Mouse (Mus musculus) kidney, postnatal 14 days (tissue): ENCODE measurements at regions not wholly inside any gene's neighbourhood (a gene's known extent, or its start where the extent isn't known, plus 50 kb on each side); places are given as distances from the start of the nearest gene placed in this dataset.

Source experiments
- DNase-seq: peaks from one replicate; pipeline ENCODE4 v3.0.0; 2022; ENCODE audit warnings: mixed read lengths

GRCm38 (mm10) chr1:118741286-118741685, 113.5 kb downstream of the Tfcp2l1 start:
- DNase-seq: peak; percentile 30

GRCm38 (mm10) chr1:118748196-118748595, 120.5 kb downstream of the Tfcp2l1 start:
- DNase-seq: peak; percentile 21

GRCm38 (mm10) chr1:118752869-118753268, 125.1 kb downstream of the Tfcp2l1 start:
- no peak for DNase-seq

GRCm38 (mm10) chr1:118756171-118756865, 128.6 kb downstream of the Tfcp2l1 start:
- peak; percentile 69 for DNase-seq

- DNase-seq: no peak
These were observed 129.7 kb downstream of the Tfcp2l1 start for GRCm38 (mm10) chr1:118757340-118758030.

GRCm38 (mm10) chr1:118758031-118758400, 130.3 kb downstream of the Tfcp2l1 start:
- DNase-seq: no peak

- DNase-seq: peak; percentile 87
These were observed 131.6 kb downstream of the Tfcp2l1 start for GRCm38 (mm10) chr1:118759141-118759932.

- DNase-seq: peak; percentile 50
These were observed 137.8 kb downstream of the Tfcp2l1 start for GRCm38 (mm10) chr1:118765525-118765924.

GRCm38 (mm10) chr1:118768831-118769230, 141.1 kb downstream of the Tfcp2l1 start:
- peak; percentile 40 for DNase-seq

GRCm38 (mm10) chr1:118772261-118772660, 144.5 kb downstream of the Tfcp2l1 start:
- DNase-seq: peak; percentile 78

- no peak for DNase-seq
These were observed 149.1 kb downstream of the Tfcp2l1 start for GRCm38 (mm10) chr1:118776594-118777441.
